Mouse (Mus musculus) adrenal gland, postnatal 4 days (tissue): ENCODE results near the gene Cldn12. TPM values are rescaled to one million over a fixed set of nuclear protein-coding genes. Genes with fewer than 3 reads are reported as not detected.

Experiments used
- DNase-seq, 2 experiments: peaks; one replicate each; pipeline ENCODE4 v3.0.0; 2021 to 2022; ENCODE audit warnings: low spot score in 2 of 2, mixed read lengths in 2 of 2
- total RNA-seq, 2 experiments: library from RNA; stranded (reverse); gene quantifications; 2 replicates each; pipeline ENCODE4 v1.2.3; 2021

Gene Cldn12
- total RNA-seq, 2 experiments from 2014 or later = 21.3 to 23.6 TPM

DNA sequence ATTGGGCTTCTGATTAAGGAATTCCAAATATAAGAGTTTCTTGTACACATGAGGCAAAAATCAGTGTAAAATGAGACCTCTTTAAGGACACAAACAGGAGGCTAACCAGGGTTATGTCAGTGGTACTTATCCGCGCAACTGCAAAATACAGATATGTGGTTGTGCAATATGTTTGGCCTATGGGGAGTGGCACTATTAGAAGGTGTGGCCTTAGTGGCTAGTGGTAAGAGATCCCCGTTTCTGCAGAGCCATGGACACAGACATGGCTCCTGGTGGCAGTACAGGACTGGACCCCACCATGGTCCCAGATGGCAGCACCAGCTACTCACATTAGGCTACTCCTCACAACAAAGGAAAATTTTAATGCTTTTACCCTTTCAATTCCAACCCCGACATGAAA is 19.7 kb downstream of the Cldn12 start:
- no peak for DNase-seq

DNA sequence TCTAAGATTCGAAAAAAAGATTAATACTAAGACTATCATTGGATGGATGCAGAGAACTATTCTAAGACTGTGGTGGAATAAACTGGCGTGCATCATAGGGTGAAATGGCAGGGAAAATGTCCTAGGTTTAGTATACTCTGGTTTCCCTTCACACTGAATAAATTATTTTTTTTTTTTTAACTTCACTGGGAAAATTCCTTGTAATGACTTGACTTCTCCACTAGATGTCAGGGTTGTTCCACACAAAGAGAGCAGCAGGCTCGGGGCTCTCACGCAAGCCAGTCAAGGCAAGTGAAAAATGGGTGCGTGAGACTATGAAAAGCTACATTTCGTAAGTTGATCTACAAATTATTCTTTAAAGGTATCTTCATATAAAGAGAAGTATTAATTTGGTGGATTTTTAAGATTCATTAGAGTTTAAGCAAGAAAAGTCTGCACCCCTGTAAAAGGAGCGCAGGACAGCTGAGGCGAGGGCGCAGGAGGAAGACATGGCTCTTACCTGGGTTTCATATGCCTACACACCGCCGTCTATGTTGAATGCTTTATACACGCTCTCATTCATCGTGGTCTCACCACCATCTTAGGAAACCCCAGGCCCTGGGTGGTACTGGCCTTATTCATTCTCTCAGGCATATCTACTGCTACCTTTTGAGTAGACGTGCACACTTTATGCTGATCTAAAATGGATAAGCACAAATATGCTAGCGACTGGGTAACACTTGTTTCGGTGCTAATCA is 20.3 kb downstream of the Cldn12 start:
- DNase-seq = no peak

DNA sequence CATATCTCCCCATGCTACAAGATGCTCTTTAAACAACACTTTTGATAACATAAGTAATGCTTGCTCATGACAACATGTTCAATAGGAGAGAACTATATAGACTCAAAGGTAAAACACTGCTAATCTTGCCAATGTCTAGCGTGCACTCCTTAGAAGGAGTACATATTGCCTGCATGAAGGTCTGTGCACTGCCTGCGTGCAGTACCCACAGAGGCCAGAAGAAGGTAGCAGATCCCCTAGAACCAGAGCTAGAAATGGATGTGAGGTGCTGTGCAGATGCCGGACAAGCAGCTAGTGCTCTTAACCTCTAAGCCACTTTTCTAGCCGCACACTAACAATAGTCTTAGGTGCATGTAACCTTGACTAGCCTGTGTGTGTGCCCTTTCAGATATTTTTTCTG is 22.6 kb downstream of the Cldn12 start:
- no peak for DNase-seq

DNA sequence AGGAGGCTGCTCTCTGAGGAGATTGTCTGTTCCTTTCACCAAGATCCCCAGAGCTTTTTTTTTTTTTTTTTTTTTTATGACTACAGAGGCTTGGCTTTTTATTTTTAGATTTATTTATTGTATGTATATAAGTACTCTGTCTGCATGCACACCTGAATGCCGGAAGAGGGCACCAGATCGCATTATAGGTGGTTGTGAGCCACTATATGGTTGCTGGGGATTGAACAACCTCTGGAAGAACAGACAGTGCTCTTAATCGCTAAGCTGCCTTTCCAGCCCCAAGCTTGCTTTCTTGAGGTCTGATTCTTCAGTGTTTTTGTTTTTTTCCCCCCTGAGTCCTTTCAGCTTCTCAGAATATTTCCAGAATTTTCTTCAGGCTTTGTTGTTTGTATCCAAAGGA is 28.7 kb downstream of the Cldn12 start:
- DNase-seq = no peak

- DNase-seq = no peak
Measured at GRCm38 (mm10) chr5:5483254-5483858, 31.4 kb downstream of the Cldn12 start.

DNA sequence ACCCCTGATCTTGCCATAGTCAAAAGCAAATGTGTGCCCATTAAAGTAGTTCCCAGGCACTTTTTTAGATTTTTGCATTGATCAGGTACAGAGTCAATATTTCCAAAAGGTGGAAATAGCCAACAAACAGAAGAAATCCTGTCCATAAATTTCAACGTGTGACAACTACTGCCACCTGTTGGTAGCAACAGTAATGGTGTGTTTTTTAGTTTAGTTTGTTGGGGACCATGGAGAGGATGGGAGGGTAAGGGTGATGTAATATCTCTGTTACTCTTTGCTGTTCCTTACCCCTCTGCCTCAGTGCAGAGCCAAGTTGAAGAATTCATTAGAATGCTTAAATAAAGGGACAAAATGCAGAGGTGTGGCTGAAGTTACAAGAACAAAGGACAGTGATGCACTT is 33.1 kb downstream of the Cldn12 start:
- DNase-seq = no peak

- no peak for DNase-seq
Measured at GRCm38 (mm10) chr5:5479043-5479442, 35.7 kb downstream of the Cldn12 start, which contains the start of gene 1700015F17Rik. 1700015F17Rik (minus strand) TSS chr5:5479143.

- DNase-seq = no peak
Measured at GRCm38 (mm10) chr5:5476133-5476532, 38.6 kb downstream of the Cldn12 start.

DNA sequence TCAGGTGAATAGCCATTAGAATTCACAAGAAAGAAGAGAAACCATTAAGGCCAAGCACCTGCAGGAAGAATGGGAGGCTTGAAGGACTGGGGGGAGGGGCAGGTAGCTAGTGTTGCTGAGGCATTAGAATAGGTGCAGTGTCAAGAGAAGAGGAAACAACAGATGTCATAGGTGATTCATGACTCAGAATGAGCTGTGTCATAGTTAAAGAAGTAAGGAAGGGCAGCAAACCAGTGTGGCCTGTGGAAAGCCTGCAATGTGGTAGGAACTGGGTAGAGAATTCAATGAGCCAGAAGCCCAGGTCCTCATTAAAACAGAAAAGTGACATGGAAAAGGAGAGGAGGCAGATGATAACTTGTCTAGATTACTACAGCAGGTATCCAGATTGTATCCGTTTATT is 49.5 kb downstream of the Cldn12 start:
- DNase-seq = no peak

Other genes with a start within 250 kb of the Cldn12 start
- gene Cdk14, start 94.6 kb downstream of the Cldn12 start, total RNA-seq = 10 to 100 TPM; 21.2 to 26.0 TPM
- gene 1700015F17Rik, start 35.8 kb downstream of the Cldn12 start, total RNA-seq = not detected
- gene Gtpbp10, start 44.6 kb upstream of the Cldn12 start, total RNA-seq = 10 to 100 TPM; 22.8 to 23.8 TPM
- under 1 TPM in 1 of 2 experiments, not detected in 1; 0.39 TPM for gene Gm8773, start 58.8 kb upstream of the Cldn12 start, total RNA-seq
- 1 to 10 TPM; 6.0 to 7.3 TPM for gene Cfap69, start 149.3 kb upstream of the Cldn12 start, total RNA-seq
- gene Steap2, start 179.6 kb upstream of the Cldn12 start, total RNA-seq = 10 to 100 TPM; 21.2 to 26.7 TPM
- 10 to 100 TPM; 13.2 to 16.7 TPM for gene Steap1, start 234.4 kb upstream of the Cldn12 start, total RNA-seq